Mouse (Mus musculus) adrenal gland, postnatal 14 days (tissue): ENCODE data around the gene D130043K22Rik. TPM values are rescaled to one million over a fixed set of nuclear protein-coding genes. Genes with fewer than 3 reads are reported as not detected.

Source experiments
- total RNA-seq: library from RNA; stranded (reverse); gene quantifications from 2 replicates; pipeline ENCODE4 v1.2.3, GENCODE M21; 2021

Gene D130043K22Rik
- total RNA-seq, 1 experiment from 2014 or later, result 1.3 TPM

Other genes starting within 250 kb of the D130043K22Rik start
- not detected in 2 replicates for gene Armh2, start 103.9 kb upstream of the D130043K22Rik start, total RNA-seq
- gene Gmnn, start 83.2 kb upstream of the D130043K22Rik start, total RNA-seq, result 19.3 and 21.8 TPM in 2 replicates
- gene BC005537, start 43.5 kb upstream of the D130043K22Rik start, total RNA-seq, result 168 and 171 TPM in 2 replicates
- gene Acot13, start 13.6 kb upstream of the D130043K22Rik start, total RNA-seq, result 135 and 157 TPM in 2 replicates
- gene Tdp2, start 13.5 kb upstream of the D130043K22Rik start, total RNA-seq, result 24.3 and 26.0 TPM in 2 replicates
- 13.6 and 18.5 TPM in 2 replicates for gene Aldh5a1, start 92.5 kb downstream of the D130043K22Rik start, total RNA-seq
- gene Gpld1, start 98.0 kb downstream of the D130043K22Rik start, total RNA-seq, result 5.1 and 13.5 TPM in 2 replicates
- 59.0 and 63.1 TPM in 2 replicates for gene Mrs2, start 175.2 kb downstream of the D130043K22Rik start, total RNA-seq
- gene Dcdc2a, start 210.9 kb downstream of the D130043K22Rik start, total RNA-seq, result 0.04 and 0.33 TPM in 2 replicates